8 mouse cellular contexts compared by ENCODE assay signal in genomic region chr3:9573581-9573980, GRCm38 (mm10). TPM values are rescaled to one million over a fixed set of nuclear protein-coding genes. Genes with fewer than 3 reads are reported as not detected.
A peak's percentile ranks its signal among the peaks of the same experiment; 100 is the strongest.
DNase-seq lines count a peak whose midpoint lies in the region; ATAC-seq and TF ChIP-seq lines count a peak whose summit lies in the region.

No protein-coding gene starts in this region.

- no peaks in the 10 kb centered on the region for H3K9me3 ChIP-seq in kidney, postnatal 0 days (replicated peaks; ENCODE audit: low read length)

- no peak overlapping the region for H3K4me3 ChIP-seq in kidney, postnatal 0 days (replicated peaks; ENCODE audit: low read depth, low read length)

- no peak overlapping the region for H3K9ac ChIP-seq in kidney, postnatal 0 days (ENCODE audit: low read depth, low read length)

- H3K4me2 ChIP-seq in kidney, postnatal 0 days (ENCODE audit: low read length), result no peak overlapping the region

- peak; percentile 16 to 61 for DNase-seq in left cerebral cortex, postnatal 25 days (ENCODE audit: low spot score in 2 of 2)
- no peak for DNase-seq in left cerebral cortex, adult 8-10 months (ENCODE audit: low spot score in 2 of 2)
- DNase-seq in gastrocnemius, postnatal 25 days, result peak; percentile 24
- DNase-seq in kidney, postnatal 0 days (ENCODE audit: low spot score), result peak; percentile 84
- peak; percentile 70 for DNase-seq in lung, postnatal 10 days
- no peak for DNase-seq in ovary, postnatal 14 days (ENCODE audit: low spot score)

- H3K27me3 ChIP-seq in kidney, postnatal 0 days (ENCODE audit: insufficient read depth, low read length), result no peaks in the 10 kb centered on the region

- H3K27ac ChIP-seq in kidney, postnatal 0 days, result no peak overlapping the region

- no peak for TF ChIP-seq CTCF in kidney, postnatal 0 days (IDR thresholded peaks at IDR 0.05; ENCODE audit: low read depth)

- WGBS in kidney, postnatal 0 days, result 6% methylated on average over 6 of the region's 6 CpGs

- H3K36me3 ChIP-seq in kidney, postnatal 0 days (ENCODE audit: insufficient read depth, low read length), result no peaks in the 10 kb centered on the region

- H3K4me1 ChIP-seq in kidney, postnatal 0 days (replicated peaks; ENCODE audit: insufficient read depth, low read length), result peaks cover 19% of the 10 kb centered on the region; the same call in 1 of the 2 replicates

- ATAC-seq in kidney, postnatal 0 days (replicated peaks; ENCODE audit: low FRiP score, low read depth), result peak; percentile 74
- no peak for ATAC-seq in cerebellum, adult (ENCODE audit: insufficient number of reproducible peaks, low FRiP score, low TSS enrichment)
- ATAC-seq in inflammation-experienced regulatory T-cells, adult 6 months, result no peak

- intact Hi-C loops in left cerebral cortex, postnatal 25 days (cut with DNase I), result no loop called here

RNA-seq across cellular contexts. Expression of gene Zfp704, which starts 36.3 kb away (rescaled TPM):
- 10 to 100 TPM; 28.4 to 31.7 TPM for total RNA-seq in left cerebral cortex, postnatal 25 days (2021)
- total RNA-seq in left cerebral cortex, adult 8-10 months (2022), result 10 to 100 TPM; 26.7 to 38.5 (median 30.3) TPM
- total RNA-seq in gastrocnemius, postnatal 25 days (2021), result 1 to 10 TPM; 5.1 to 5.2 TPM
- 7.9 and 8.6 TPM in 2 replicates for polyA plus RNA-seq in kidney, postnatal 0 days (2015; fragmentation: Nextera tagmentation; extraction: Ambion mirVana)
- polyA plus RNA-seq in inflammation-experienced regulatory T-cells, adult 6 months (2017; shearing (Covaris generic)), result 1 to 10 TPM in 2 of 3 experiments, under 1 TPM in 1; 0.33 to 2.2 (median 2.1) TPM

Comparison
In these comparisons a context has a peak if more than half of its experiments do, and no peak if none do; other contexts are left out.
1. DNase-seq: peak in left cerebral cortex, postnatal 25 days (2 of 2), gastrocnemius, postnatal 25 days (single experiment), kidney, postnatal 0 days (single experiment) and lung, postnatal 10 days (single experiment); none in left cerebral cortex, adult 8-10 months (0 of 2) and ovary, postnatal 14 days (single experiment).
2. RNA of gene Zfp704, which starts 36.3 kb away (total RNA-seq): 26.7 to 38.5 TPM in left cerebral cortex, adult 8-10 months and 28.4 to 31.7 TPM in left cerebral cortex, postnatal 25 days; 5.1 to 5.2 TPM in gastrocnemius, postnatal 25 days; every median in the first group is over 4 times any median in the second.